Mouse (Mus musculus): ENCODE measurements at regions not wholly inside any gene's neighbourhood (a gene's known extent, or its start where the extent isn't known, plus 50 kb on each side); places are given as distances from the start of the nearest gene placed in this dataset.

DNA sequence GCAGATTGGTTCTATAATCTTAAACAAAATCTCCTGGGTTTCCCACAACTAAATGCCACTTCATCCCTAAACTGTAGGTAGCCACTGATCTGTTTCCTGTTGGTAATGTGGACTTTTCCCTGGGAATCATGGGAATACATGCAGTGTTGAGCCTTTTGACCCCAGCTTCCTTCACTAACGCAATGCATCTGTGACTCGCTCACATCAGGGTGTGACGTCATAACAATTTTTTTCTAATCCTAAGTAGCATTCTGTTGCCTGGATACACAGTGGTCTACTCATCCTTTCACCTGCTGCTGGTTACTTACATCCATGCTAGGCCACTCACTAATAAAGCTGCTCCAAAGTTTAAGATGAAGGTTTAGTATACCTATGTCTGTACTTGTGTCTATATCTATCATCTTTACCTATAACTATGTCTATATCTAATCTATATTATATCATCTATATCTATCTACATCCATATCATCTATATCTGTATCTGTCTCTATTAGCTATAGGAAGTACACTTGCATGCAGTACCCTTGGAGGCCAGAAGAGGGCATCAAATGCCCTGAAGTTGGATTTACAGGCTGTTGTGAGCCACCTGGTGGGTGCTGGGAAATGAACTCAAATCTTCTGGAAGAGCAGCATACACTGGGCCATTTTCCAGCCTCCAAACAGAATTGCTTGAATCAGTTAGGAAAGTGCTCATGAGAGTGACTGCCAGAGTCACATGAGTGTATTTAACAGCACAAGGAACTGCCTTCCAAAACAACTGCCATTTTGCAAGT lies 157.5 kb upstream of the Rpl34 start:
- DNase-seq (ENCODE audit: low spot score): no peak

DNA sequence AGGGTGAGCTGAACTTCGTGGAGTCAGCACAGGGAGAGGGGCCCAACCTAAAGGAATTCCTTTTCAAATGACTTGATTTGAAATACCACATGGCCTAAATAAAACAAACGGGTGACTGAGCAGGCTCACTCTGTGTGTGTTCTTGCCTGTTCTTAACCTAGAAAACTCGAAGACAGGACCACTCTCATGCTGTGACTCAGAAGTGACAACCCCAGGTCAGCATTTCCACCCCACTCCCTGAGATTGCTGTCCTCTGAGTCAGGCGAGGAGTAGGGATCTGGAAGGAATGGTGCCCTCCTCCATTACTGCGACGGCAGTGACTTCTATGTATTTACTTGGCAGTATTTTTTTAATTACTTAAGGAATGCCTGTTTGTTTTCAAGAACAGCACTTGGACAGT lies 155.8 kb upstream of the Rpl34 start:
- no peak for DNase-seq (ENCODE audit: low spot score)

- no peak for DNase-seq (ENCODE audit: low spot score)
Measured at GRCm38 (mm10) chr3:130884393-130884792, 154.2 kb upstream of the Rpl34 start.

DNA sequence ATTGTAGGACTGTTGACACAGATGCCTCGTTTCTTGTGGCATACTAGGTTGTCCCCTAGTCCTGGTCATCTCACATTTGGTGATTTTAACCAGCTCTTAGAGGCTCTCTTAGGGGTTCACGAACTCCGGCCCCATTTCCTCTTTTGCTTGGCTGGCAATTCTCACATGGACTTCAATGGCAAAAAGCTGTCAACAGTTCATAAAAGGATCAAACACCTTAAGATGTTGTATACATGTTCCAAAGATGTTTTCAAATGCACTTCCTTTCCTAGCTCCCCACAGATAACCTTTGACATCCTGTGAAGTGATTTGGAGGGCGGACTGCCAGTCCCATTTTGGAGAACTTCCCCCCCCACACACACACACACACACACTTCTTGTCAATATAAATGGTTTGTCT lies 153.7 kb upstream of the Rpl34 start:
- no peak for DNase-seq (ENCODE audit: low spot score)

DNA sequence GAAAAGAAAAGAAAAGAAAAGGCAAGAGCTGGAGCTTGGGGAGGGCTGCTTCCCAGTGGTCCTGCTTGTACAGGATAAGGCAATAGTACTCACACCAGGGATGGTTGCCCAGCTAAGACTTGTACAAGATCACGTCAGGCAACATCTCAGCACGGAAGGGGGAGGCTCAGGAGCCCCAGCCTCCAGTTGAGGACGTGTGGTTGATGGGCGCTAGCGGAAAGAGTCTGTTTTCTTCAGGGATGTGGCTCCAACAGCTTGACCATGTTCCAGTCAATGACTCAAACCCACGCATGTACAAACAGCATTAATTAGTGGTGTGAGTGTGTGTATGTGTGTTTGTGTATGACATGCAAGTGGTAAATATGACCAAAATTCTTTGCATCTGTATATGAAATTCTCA lies 153.1 kb upstream of the Rpl34 start:
- no peak for DNase-seq (ENCODE audit: low spot score)

GRCm38 (mm10) chr3:130880482-130880881 lies 150.3 kb upstream of the Rpl34 start:
- no peak for DNase-seq (ENCODE audit: low spot score)

- DNase-seq (ENCODE audit: low spot score): no peak
Measured at GRCm38 (mm10) chr3:130879463-130879862, 149.3 kb upstream of the Rpl34 start.

DNA sequence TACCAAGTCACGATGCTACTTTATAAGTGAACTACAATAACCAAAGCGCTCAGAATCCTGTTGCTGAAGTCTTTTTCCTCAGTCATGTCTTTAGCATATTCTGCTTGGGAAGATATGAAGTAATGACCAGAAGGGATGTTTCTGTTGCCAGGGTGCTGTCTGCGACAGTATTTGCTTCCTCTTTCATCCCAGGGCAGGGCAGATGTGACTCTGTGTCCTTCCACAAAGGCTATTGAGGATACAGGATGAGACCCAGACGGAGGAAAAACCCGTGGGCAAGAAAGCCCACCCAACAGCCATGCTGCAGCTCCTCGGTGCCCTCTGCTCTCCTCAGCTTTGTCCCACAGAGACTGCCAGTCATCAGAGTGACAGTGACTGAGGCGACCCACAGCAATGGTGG lies 148.6 kb upstream of the Rpl34 start:
- DNase-seq (ENCODE audit: low spot score): no peak

- DNase-seq (ENCODE audit: low spot score): no peak
Measured at GRCm38 (mm10) chr3:130877981-130878380, 147.8 kb upstream of the Rpl34 start.

GRCm38 (mm10) chr3:130873745-130874144 lies 143.5 kb upstream of the Rpl34 start:
- no peak for DNase-seq (ENCODE audit: low spot score)

DNA sequence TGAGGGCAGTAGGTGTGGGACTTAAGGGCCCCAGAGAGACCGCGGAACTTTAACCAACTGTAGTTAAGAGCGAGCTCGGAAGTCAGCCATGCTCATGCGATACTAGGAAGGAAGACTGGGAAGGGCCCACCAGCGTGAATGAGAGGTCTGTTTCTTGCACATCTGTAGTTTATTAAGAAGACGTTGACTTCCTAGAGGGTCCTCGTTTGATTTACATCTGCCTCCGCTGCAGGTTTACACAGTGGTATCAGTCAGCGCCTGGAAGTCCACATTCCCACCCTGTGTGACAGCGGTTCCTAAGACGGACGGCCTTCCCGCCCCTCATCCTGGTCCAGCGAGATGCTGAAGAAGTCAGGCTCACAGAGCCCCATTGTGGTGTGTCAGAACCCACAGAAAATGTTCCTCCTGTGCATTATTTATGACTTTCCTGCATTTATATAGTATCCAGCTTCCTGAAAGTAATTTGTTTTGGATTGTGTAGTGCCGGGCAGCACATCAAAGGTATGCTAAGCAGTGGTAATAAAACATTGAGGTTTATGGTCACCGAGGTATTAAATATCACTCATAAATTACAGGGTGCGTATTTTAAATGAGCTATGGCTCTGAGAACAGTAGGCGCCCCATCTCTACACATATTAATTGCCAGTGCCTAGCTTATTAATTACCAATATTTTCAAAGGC lies 136.9 kb upstream of the Rpl34 start:
- DNase-seq (ENCODE audit: low spot score): no peak

DNA sequence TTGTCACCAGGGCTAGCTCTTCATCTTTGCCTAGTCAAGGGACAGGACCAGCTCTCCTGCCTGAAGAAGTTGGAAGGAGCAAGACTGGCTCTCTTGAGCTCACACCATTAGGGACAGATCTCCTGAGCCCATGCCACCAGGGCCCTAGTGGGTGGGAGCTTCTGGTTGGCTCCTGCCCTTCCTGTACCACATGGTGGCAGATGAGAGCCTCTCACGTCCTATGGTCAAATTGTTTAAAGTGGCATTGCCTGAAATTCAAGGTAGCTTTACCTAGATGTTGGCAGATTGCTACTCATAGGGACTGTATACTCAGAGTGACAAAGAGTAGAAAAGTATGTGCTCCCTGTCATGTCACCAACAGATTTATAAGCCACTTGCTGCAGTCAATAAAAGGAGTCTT lies 134.6 kb upstream of the Rpl34 start:
- DNase-seq (ENCODE audit: low spot score): no peak

- no peak for DNase-seq (ENCODE audit: low spot score)
Measured at GRCm38 (mm10) chr3:130863376-130863775, 133.2 kb upstream of the Rpl34 start.

- no peak for DNase-seq (ENCODE audit: low spot score)
Measured at GRCm38 (mm10) chr3:130860315-130860714, 130.1 kb upstream of the Rpl34 start.

DNA sequence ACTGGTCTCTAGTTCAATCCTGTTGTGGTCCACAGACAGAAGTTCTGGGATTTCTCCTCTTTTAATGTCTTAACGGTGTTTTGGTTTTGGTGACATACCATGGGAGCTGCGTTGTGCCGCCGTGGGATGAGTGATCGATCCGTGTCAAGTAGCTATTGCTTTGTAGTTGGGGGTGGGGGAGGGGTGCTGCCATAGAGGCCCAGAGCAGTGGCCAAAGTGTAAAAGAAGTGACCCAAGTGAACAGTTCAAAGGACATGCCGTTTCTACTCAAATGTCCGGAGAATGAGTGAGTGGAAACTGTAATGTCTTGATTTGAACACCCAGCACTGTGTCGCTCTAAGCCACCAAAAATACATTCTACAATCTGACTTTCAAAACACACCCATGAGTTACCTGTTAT lies 123.7 kb upstream of the Rpl34 start:
- no peak for DNase-seq (ENCODE audit: low spot score)

GRCm38 (mm10) chr3:130850766-130851308 lies 120.6 kb upstream of the Rpl34 start:
- no peak for DNase-seq (ENCODE audit: low spot score)

GRCm38 (mm10) chr3:130841755-130842154 lies 111.6 kb upstream of the Rpl34 start:
- DNase-seq (ENCODE audit: low spot score): no peak

DNA sequence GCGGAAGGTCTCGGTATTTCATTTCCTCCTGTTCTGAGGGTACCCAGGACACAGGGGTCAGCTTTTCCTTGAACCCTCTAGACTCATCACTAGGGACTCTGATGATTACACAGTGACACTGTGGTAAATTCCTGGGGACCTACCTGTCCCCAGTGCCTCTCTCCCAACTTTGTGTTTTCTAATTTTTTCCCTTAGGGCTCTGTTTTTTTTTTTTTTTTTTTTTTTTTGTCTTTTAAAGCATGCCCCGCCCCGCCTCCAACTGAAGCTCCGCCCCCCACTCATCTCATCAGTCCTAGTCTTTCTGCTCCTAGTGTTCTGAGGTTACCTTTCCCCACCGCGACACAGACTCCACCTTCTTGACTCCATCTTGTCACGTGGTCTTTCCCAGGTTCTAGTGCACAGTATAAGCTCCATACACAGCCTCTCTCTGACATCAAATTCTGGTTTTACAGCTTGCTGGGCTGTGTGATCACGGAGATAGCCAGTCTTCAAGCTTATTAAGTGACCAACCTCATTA lies 109.8 kb upstream of the Rpl34 start:
- no peak for DNase-seq (ENCODE audit: low spot score)

GRCm38 (mm10) chr3:130838626-130839422 lies 108.6 kb upstream of the Rpl34 start:
- DNase-seq (ENCODE audit: low spot score): no peak

DNA sequence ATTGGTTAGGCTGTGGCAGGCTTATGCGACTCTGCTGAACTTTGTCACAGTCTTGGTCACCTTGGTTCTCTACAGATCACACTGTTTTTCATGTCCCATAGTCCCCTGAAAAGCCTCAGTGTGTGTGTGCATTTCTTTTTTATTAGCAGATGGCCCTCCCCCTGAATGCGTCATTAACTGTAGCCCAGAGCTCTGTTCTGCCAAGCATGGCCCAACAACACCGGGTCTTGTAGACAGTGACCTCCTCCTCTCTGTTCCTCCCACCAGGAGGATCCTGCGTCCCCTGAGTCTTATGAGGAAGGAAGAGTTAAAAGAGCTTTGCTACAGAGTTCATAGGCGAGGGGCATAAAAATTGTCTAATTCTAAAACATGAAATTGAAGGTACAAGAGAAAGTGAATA lies 103.5 kb upstream of the Rpl34 start:
- DNase-seq (ENCODE audit: low spot score): no peak

DNA sequence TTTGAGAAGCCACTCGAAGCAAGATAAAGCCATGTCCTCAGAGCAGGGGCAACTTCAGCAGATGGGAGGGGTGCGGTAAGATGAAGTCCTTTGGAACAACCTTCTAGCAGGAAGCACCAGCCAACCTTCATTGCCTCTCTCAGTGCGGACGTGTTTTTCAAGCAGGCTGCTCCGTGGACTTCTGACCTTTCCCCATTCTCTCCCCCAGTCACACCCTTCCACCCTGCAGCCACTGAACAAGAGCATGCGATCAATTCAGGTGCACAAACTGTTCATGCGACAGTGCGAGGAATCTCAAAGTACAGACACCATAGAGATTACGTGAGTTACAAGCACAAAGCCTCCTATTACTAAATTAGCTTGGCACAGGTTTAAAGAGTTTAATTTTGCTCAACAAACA lies 102.9 kb upstream of the Rpl34 start:
- no peak for DNase-seq (ENCODE audit: low spot score)

DNA sequence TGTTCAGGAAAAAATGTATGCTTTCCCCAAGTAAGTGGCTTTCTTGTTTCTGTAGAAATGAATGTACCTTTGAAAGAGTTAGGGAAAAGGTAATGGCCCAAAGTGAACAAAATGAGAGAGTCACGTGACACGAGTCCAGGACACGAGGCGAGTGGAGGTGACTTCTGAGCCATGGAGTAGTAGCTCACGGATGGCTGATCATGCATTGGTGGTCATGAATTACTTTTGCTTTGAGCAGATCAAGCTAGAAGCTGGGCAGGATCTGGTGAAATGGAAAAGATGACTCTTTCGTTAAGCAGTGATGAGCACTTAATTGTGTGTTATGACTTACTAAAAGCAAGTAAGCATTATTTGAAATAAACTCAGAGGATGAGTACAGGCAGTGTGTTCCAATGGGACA lies 101.6 kb upstream of the Rpl34 start:
- DNase-seq (ENCODE audit: low spot score): no peak
